Mouse (Mus musculus) olfactory bulb, adult 2 months (tissue): ENCODE results near the gene Hivep3.

Experiments
- CTCF ChIP-seq: fragments of 200-500 bp; IDR thresholded peaks from 2 replicates; pipeline ENCODE4 v1.5.1; 2012; ENCODE audit warnings: low read depth, mild to moderate bottlenecking, low read length, moderate library complexity; ENCODE audit not compliant: insufficient read depth
- POLR2A ChIP-seq: fragments of 200-500 bp; IDR thresholded peaks from 2 replicates; pipeline ENCODE4 v1.6.1; 2012; ENCODE audit warnings: mild to moderate bottlenecking, low read depth, low read length, moderate library complexity; ENCODE audit not compliant: insufficient read depth

- TF ChIP-seq CTCF: no peak
- no peak for TF ChIP-seq POLR2A
Observed at GRCm38 (mm10) chr4:119717443-119717842, 16.1 kb upstream of the Hivep3 start.
